Mouse (Mus musculus) heart, postnatal 25 days (tissue): ENCODE results near the gene Tmem63a. TPM values are rescaled to one million over a fixed set of nuclear protein-coding genes. Genes with fewer than 3 reads are reported as not detected.

ENCODE experiments used
- DNase-seq: peaks from one replicate; pipeline ENCODE4 v3.0.0; 2022; ENCODE audit warnings: low spot score
- intact Hi-C: fragments of 180-260 bp; cut with DNase I; formaldehyde crosslinking; loops from one replicate; pipeline ENCODE4 v1.15.1; 2025
- total RNA-seq, 2 experiments: library from RNA; stranded (reverse); gene quantifications; 2 replicates each; pipeline ENCODE4 v1.2.3; 2021

The Tmem63a gene
- total RNA-seq, 2 experiments from 2014 or later: 15.1 to 16.3 TPM

DNA sequence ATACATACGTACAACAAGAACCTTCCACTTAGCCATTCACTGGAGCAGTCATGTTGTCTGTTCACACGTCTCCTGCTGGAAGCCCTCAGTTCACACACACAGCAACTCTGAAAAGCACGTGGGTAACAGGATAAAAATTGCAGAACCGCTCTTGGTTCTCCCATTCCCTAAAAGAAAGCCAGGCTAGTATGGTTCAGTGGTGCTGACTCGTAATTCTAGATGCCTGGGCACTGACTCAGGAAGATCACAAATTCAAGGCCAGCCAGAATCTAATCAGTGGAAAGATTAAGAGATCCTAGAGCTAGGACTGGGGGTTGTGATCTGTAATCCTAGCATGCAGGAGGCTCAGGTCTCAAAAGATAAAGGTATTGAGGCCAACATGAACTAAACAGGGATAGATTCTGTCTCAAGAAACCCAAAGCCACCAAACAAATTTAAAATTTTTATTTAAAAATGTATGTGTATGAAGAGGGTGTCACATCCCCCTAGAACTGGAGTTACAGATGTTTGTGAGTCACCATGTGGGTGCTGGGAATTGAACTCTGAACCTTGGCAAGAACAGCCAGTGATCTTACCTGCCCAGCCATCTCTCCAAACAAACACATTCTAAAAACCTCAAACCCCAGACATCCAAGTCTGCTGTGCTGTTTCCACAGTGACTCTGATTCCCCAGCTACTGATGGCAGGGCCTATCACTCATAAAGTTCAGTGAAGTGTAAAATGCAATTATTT lies 78.8 kb downstream of the Tmem63a start, which contains the start of gene Ephx1:
Gene Ephx1 (minus strand): TSS at position 149 of the 732 bp plus-strand sequence.
- intact Hi-C loops: loop anchor here (5.0 kb wide), 1 partner anchor 34 kb away; no protein-coding TSS in a partner anchor
- no peak for DNase-seq

DNA sequence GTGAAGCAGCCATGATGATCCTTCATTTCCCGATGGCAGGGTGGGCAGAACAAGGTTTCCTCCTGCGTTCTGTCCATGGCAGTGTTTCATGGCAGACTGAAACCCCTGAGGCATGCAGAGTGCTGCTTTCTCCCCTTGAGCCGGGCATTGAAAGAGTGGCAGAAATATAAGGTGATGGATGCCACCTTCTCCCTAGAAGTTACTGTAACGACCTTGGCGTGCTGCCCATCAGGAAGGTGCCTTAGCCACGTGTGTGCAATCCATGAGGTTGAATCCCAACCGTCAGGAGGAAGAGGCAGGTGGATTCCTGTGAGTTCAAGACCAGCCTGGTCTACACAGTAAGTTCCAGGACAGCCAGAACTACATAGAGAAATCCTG lies 79.3 kb downstream of the Tmem63a start:
- intact Hi-C loops: loop anchor here (5.0 kb wide), 1 partner anchor 34 kb away; no protein-coding TSS in a partner anchor
- DNase-seq: no peak

DNA sequence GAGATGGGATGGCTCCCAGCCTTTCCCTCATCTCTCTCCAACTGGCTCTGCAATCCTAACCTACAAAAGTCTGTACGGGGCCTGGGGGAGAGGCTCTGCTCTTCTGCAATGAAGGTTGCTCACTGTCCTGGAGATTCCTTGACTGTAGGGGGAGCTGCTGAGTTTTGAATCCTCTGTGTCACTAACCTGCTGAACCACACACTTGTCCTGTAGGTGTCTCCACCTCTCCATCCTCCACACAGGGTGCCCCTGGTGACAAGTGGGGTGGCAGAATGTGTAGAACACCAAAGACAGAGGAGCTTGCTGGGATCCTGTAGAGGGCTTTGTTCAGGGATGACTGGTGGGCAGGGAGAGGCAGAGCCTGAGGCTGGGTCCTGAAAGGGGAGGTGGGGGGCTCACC lies 80.1 kb downstream of the Tmem63a start:
- DNase-seq: no peak
- intact Hi-C loops: loop anchor here (5.0 kb wide), 1 partner anchor 35 kb away; no protein-coding TSS in a partner anchor

Other genes starting within 250 kb of the Tmem63a start
- not detected for gene Mixl1, start 245.3 kb upstream of the Tmem63a start, total RNA-seq
- 10 to 100 TPM; 22.6 to 24.8 TPM for gene Acbd3, start 216.3 kb upstream of the Tmem63a start, total RNA-seq
- 100 to 1,000 TPM; 494 to 517 TPM for gene H3f3a, start 128.4 kb upstream of the Tmem63a start, total RNA-seq
- gene Sde2, start 91.2 kb upstream of the Tmem63a start, total RNA-seq: 10 to 100 TPM; 10.4 to 11.8 TPM
- not detected for gene Lefty2, start 49.2 kb upstream of the Tmem63a start, total RNA-seq
- 10 to 100 TPM; 13.0 to 13.8 TPM for gene Pycr2, start 38.1 kb upstream of the Tmem63a start, total RNA-seq
- under 1 TPM; 0.17 to 0.94 TPM for gene Lefty1, start 7.3 kb upstream of the Tmem63a start, total RNA-seq
- 10 to 100 TPM; 22.5 to 40.8 TPM for gene Ephx1, start 78.6 kb downstream of the Tmem63a start, total RNA-seq
- not detected for gene 9130409I23Rik, start 108.9 kb downstream of the Tmem63a start, total RNA-seq
- 1 to 10 TPM; 7.2 to 8.1 TPM for gene Nvl, start 201.9 kb downstream of the Tmem63a start, total RNA-seq
- 10 to 100 TPM; 49.7 to 53.1 TPM for gene Cnih4, start 202.3 kb downstream of the Tmem63a start, total RNA-seq